Mouse (Mus musculus) midbrain, embryonic 10.5 days (tissue): ENCODE results near the gene Vtcn1. TPM values are rescaled to one million over a fixed set of nuclear protein-coding genes. Genes with fewer than 3 reads are reported as not detected.

Experiments
- DNase-seq: peaks from one replicate; pipeline ENCODE4 v3.0.0-alpha.2; 2017; ENCODE audit warnings: low spot score
- H3K27ac ChIP-seq: fragments of 300-500 bp; sonication (generic); replicated peaks from 2 replicates; pipeline ENCODE4 v1.5.1; 2016; ENCODE audit warnings: mild to moderate bottlenecking
- H3K27me3 ChIP-seq: fragments of 300-500 bp; sonication (generic); 2 replicates; pipeline ENCODE4 v1.6.1; 2016; ENCODE audit warnings: low read depth, mild to moderate bottlenecking; ENCODE audit not compliant: poor library complexity, severe bottlenecking
- H3K36me3 ChIP-seq: fragments of 300-500 bp; sonication (generic); 2 replicates; pipeline ENCODE4 v1.6.1; 2016; ENCODE audit warnings: mild to moderate bottlenecking, moderate library complexity
- H3K4me1 ChIP-seq: fragments of 300-500 bp; sonication (generic); 2 replicates; pipeline ENCODE4 v1.6.1; 2016
- H3K4me3 ChIP-seq: fragments of 300-500 bp; sonication (generic); 2 replicates; pipeline ENCODE4 v1.5.1; 2016; ENCODE audit warnings: mild to moderate bottlenecking, moderate library complexity
- H3K9me3 ChIP-seq: fragments of 300-500 bp; sonication (generic); replicated peaks from 2 replicates; pipeline ENCODE4 v1.6.1; 2016; ENCODE audit warnings: mild to moderate bottlenecking
- WGBS: fragments of 180-500 bp; shearing (Covaris S2); methylation state at CpG from one replicate; pipeline ENCODE4 v1.1.7; 2016; 5-methylcytosine and 5-hydroxymethylcytosine counted together
- polyA plus RNA-seq: library from polyadenylated mRNA; unstranded; fragments of >200 nt; fragmentation: Nextera tagmentation; extraction: Ambion mirVana; gene quantifications from 2 replicates; pipeline ENCODE4 v1.2.1, GENCODE M21; 2016

The Vtcn1 gene
- polyA plus RNA-seq, 1 experiment from 2014 or later = not detected

DNA sequence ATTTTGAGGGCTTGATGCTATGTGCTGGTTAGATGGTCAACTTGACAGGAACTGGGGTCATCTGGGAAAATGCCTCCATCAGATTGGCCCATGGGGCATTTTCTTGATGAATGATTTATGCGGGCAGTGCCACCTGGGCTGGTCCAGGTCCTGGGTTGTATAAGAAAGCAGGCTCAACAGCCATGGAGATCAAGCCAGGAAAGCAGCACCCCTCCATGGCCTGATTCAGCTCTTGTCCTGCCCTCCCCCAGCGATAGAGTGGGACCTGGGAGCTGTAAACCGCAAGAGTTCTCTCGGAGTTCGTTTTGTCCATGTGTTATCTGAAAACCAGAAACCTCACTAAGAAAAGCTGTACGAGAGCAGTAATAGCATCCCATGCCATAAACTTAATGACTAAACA, 110.3 kb downstream of the Vtcn1 start:
- no peak for DNase-seq
- Histone ChIP-seq H3K36me3 (peaks cover 97% of the 10 kb centered on the region), H3K27me3 (no peaks in the 10 kb centered on the region), H3K27ac (no peak overlapping the region), H3K4me1 (no peaks in the 10 kb centered on the region), H3K9me3 (no peaks in the 10 kb centered on the region), H3K4me3 (no peak overlapping the region)
- 93% methylated on average over 6 of the region's 6 CpGs for WGBS

DNA sequence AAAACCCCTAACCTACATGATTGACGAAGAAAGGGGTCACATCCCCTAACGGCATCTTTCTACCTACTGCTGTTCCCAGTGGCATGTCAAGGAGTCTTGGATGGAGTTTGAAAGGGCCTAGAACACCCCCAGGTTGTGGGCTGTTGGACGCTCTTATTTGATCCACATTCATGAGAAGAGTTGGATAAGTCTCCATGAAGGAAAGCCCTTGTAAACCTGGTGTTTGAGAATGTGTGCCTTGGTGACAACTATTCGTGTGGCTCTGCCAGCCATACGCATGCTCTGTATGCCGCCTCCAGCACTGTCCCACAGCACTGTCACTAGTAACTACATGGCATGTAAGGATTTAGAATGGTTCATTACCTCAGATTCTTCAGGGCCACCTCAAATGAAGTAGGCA, 110.9 kb downstream of the Vtcn1 start:
- no peaks in the 10 kb centered on the region for H3K27me3 ChIP-seq
- H3K36me3 ChIP-seq = peaks cover 98% of the 10 kb centered on the region
- H3K4me3 ChIP-seq = no peak overlapping the region
- no peak overlapping the region for H3K27ac ChIP-seq
- DNase-seq = no peak
- 97% methylated on average over 6 of the region's 6 CpGs for WGBS
- H3K4me1 ChIP-seq = no peaks in the 10 kb centered on the region
- no peaks in the 10 kb centered on the region for H3K9me3 ChIP-seq

DNA sequence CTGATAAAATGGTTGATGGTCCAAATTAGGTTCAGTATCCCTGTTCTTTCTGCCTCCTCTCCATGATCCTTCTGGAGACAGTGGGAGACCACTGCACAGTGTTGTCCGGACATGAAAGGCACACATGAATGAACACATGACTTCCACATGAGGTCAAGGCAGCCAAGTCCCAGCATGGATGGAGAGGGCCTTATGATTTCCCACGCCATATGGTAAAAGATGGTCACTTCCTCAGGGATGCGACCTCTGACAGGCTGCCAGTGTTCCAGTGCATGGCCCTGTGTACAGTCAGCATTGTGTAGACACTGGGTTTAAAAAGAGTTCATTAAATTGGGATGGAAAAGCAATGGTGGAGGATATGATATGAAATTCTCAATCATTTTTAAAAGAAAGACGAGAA, 113.0 kb downstream of the Vtcn1 start:
- WGBS = 93% methylated on average over 4 of the region's 4 CpGs
- no peak for DNase-seq
- no peaks in the 10 kb centered on the region for H3K4me1 ChIP-seq
- H3K27ac ChIP-seq = no peak overlapping the region
- H3K9me3 ChIP-seq = no peaks in the 10 kb centered on the region
- no peak overlapping the region for H3K4me3 ChIP-seq
- peaks cover 96% of the 10 kb centered on the region for H3K36me3 ChIP-seq
- no peaks in the 10 kb centered on the region for H3K27me3 ChIP-seq

DNA sequence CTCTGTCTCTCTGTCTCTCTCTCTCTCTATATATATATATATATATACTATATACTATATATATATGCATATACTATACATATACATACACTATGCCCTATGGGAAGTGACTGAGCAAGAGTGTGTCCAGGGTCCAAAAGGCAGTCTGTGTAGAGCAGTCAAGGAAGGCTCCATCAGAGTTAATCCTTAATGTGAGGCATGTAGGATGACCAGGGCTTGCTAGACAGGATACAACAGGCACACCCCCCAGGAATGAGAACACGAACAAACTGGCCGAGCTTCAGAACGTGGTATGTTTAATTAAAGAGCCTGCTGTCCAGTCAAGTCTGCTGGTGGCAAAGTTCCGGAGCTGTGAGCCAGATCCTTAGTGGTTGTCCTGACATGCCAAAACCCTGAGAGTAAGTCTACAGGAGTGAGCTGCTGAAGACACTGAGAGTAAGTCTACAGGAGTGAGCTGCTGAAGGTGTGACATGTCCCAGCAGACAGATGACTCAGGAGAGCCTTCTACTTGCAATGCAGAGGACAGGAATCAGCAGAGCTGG, 115.3 kb downstream of the Vtcn1 start:
- 95% methylated on average over 4 of the region's 4 CpGs for WGBS
- peaks cover 97% of the 10 kb centered on the region for H3K36me3 ChIP-seq
- no peak overlapping the region for H3K27ac ChIP-seq

More for the DNA sequence above, 115.3 kb downstream of the Vtcn1 start:
- no peaks in the 10 kb centered on the region for H3K9me3 ChIP-seq
- no peak for DNase-seq
- H3K27me3 ChIP-seq = no peaks in the 10 kb centered on the region
- H3K4me1 ChIP-seq = no peaks in the 10 kb centered on the region
- H3K4me3 ChIP-seq = no peak overlapping the region

Other genes with a start within 250 kb of the Vtcn1 start
- gene Man1a2, start 140.0 kb upstream of the Vtcn1 start, polyA plus RNA-seq = 41.1 and 42.8 TPM in 2 replicates
- gene Trim45, start 96.7 kb downstream of the Vtcn1 start, polyA plus RNA-seq = 5.3 and 6.1 TPM in 2 replicates
- 29.3 and 30.1 TPM in 2 replicates for gene Ttf2, start 144.2 kb downstream of the Vtcn1 start, polyA plus RNA-seq
- 0.06 TPM in 1 of 2 replicates, not detected in the other for gene Cd101, start 204.1 kb downstream of the Vtcn1 start, polyA plus RNA-seq